Mouse (Mus musculus) testis, adult 2 months (tissue): Measurements from ENCODE around the gene Nox1. TPM values are rescaled to one million over a fixed set of nuclear protein-coding genes. Genes with fewer than 3 reads are reported as not detected.
"Not testable (repeated sequence)": the region's sequence is repeated elsewhere in the genome, so short reads cannot be mapped to it uniquely, and the experiment has no call there.

Source experiments
- H3K27ac ChIP-seq: fragments of 200-500 bp; 2 replicates; pipeline ENCODE4 v1.5.1; 2012; ENCODE audit warnings: low read depth, low read length; ENCODE audit not compliant: control insufficient read depth, insufficient read depth
- H3K27me3 ChIP-seq: fragments of 200-500 bp; 2 replicates; pipeline ENCODE4 v1.6.1; 2012; ENCODE audit warnings: mild to moderate bottlenecking, low read length, moderate library complexity; ENCODE audit not compliant: control insufficient read depth, insufficient read depth
- H3K36me3 ChIP-seq: fragments of 200-500 bp; 2 replicates; pipeline ENCODE4 v1.6.1; 2012; ENCODE audit warnings: mild to moderate bottlenecking, low read length; ENCODE audit not compliant: control insufficient read depth, insufficient read depth
- H3K4me1 ChIP-seq: fragments of 200-500 bp; 2 replicates; pipeline ENCODE4 v1.6.1; 2012; ENCODE audit warnings: low read length; ENCODE audit not compliant: control insufficient read depth, insufficient read depth
- H3K4me3 ChIP-seq: fragments of 200-500 bp; 2 replicates; pipeline ENCODE4 v1.5.1; 2012; ENCODE audit warnings: low read depth, mild to moderate bottlenecking, low read length, moderate library complexity, mixed read lengths; ENCODE audit not compliant: control insufficient read depth
- CTCF ChIP-seq: fragments of 200-500 bp; IDR thresholded peaks from 2 replicates; pipeline ENCODE4 v1.5.1; 2012; ENCODE audit warnings: low read depth, mild to moderate bottlenecking, inconsistent platforms, low read length, moderate library complexity; ENCODE audit not compliant: control insufficient read depth, insufficient read depth, insufficient replicate concordance
- POLR2A ChIP-seq: fragments of 200-500 bp; IDR thresholded peaks from 2 replicates; pipeline ENCODE4 v1.6.1; 2012; ENCODE audit warnings: low read depth, mild to moderate bottlenecking, inconsistent platforms, low read length, moderate library complexity; ENCODE audit not compliant: control insufficient read depth
- polyA plus RNA-seq: library from polyadenylated mRNA; depleted of rRNA; stranded (reverse); fragments of >200 nt; gene quantifications from 2 replicates; pipeline ENCODE4 v1.2.3, GENCODE M21; 2012

Nox1 gene
- polyA plus RNA-seq, 1 experiment: not detected

DNA sequence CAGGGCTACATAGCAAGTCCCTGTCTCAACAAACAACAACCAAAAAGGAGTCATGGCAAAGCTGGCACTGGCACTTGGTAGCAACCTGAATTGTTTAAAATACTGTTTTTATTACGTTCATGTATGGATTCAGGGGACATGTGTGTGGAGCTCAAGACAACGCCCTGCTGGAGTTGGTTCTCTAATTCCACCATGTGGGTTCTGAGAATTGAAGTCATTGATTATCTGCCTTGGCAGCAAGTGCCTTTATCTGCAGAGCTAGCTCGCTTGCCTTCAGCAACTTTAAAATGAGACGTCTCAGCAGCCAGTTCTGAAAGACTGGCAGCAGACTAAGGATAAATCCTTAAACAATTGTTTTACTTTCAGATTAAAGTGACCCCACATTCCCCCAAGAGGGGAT is 3.6 kb downstream of the Nox1 start:
- Histone ChIP-seq H3K36me3 (no peaks in the 10 kb centered on the region), H3K27me3 (no peaks in the 10 kb centered on the region), H3K4me3 (no peak overlapping the region), H3K27ac (no peak overlapping the region), H3K4me1 (no peaks in the 10 kb centered on the region)
- TF ChIP-seq POLR2A (no peak), CTCF (no peak)

DNA sequence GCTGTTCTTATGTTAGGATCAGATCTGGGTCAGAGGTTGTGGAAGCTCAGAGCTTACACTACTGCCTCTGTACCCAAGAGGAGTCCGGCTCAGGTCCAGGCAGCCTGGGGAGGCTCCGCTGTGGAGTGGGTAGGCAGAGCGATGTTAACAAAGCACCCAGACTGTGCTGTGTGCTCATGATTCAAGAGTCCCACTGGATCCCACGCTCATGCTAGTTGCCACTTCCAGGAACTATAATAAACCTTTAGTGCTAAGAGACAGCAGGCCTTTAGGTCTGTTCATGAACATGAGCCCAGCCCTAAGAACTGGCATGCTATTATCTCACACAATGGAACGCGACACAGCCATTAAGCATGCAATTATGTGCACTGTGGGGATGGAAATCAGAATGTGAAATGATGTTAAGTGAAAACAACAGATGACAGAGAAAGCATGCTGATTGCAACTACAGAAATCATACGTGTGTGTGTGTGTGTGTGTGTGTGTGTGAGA is 10.6 kb downstream of the Nox1 start:
- TF ChIP-seq POLR2A (no peak), CTCF (no peak)
- Histone ChIP-seq H3K27me3 (no peaks in the 10 kb centered on the region), H3K4me3 (no peak overlapping the region), H3K27ac (no peak overlapping the region), H3K4me1 (no peaks in the 10 kb centered on the region), H3K36me3 (no peaks in the 10 kb centered on the region)

DNA sequence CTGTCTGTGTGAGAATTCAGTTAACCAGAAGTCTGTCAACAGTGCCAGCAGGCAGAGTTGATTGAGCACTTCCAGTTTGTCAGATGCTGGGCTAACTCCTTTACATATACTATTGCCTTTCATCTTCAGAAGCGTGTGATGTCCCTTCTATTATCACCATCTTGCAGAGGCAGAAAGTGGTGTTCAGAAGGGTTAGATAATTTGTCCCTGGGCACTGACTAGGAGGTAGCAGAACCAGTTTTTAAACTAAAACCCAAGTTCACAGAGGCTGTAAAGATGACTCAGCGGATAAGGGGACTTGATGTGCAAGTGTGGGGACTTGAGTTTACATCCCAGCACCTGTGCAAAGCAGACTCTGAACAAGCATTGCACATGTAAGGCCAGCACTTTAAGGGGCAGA is 13.3 kb downstream of the Nox1 start:
- no peak for TF ChIP-seq CTCF
- TF ChIP-seq POLR2A: no peak
- Histone ChIP-seq H3K27ac (no peak overlapping the region), H3K36me3 (no peaks in the 10 kb centered on the region), H3K4me1 (no peaks in the 10 kb centered on the region), H3K27me3 (no peaks in the 10 kb centered on the region), H3K4me3 (no peak overlapping the region)

DNA sequence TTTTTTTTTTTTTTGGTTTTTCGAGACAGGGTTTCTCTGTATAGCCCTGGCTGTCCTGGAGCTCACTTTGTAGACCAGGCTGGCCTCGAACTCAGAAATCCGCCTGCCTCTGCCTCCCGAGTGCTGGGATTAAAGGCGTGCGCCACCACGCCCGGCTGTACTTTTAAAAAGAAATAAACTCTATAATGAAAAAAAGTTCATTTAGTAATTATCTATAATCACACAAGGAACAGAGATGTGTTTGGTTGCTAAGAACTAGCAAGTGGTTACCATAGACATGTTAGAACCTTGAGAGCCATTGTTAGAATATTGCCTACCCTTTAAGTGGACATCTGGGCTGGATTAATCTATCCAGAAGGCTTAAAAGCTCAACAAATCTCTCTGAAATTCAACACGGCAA is 34.6 kb downstream of the Nox1 start, which contains the start of gene Arl13a:
Arl13a (plus strand) TSS at position 301 of the 400 bp plus-strand sequence.
- H3K27me3 ChIP-seq: not testable (repeated sequence)
- peak within 1 kb of the TSS; percentile 13; the same call in 1 of the 2 replicates for H3K27ac ChIP-seq

DNA sequence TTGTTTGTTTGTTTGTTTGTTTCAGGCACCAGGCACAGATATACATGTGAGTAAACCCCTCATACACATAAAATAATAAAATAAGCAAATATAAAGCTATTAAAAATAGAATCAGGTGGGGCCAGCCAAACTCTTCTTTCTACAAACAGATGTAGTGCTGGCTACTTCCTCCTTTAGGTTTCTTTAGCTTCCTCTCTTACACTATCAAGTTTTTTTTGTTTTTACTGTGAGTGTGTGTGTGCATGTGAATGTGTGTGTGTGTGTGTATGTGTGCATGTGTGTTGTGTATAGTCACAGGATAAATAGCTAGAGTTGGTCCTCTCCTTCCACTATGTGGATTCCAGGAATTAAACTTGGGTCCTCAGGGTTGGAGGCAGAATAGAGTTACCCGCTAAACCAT is 47.1 kb downstream of the Nox1 start:
- TF ChIP-seq CTCF (no peak), POLR2A (no peak)
- no peaks in the 10 kb centered on the region for H3K36me3 ChIP-seq
- no peaks in the 10 kb centered on the region for H3K4me1 ChIP-seq
- H3K4me3 ChIP-seq: no peak overlapping the region
- H3K27me3 ChIP-seq: no peaks in the 10 kb centered on the region
- no peak overlapping the region for H3K27ac ChIP-seq

More for the DNA sequence above, 34.6 kb downstream of the Nox1 start, which contains the start of gene Arl13a:
- H3K36me3 ChIP-seq, H3K4me3 ChIP-seq, H3K4me1 ChIP-seq: not testable (repeated sequence)

DNA sequence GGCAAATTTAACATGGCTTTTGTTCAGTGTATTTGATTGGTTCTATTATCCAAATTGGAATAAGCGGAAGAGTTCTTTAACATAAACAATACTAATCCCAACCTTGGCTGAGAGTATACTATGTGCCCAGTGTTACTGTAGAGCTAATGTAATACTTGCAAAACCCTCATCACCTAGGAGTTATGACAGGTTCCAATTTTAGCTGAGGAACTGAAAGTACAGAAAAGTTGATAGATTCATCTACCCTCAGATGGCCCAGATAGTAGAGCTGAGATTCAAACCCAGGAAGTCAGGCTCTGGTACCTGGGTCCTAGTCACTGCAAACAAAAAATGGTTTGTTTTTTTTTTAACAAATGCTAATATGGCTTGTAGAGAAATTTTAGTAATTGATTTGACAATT is 51.2 kb downstream of the Nox1 start:
- no peaks in the 10 kb centered on the region for H3K36me3 ChIP-seq
- TF ChIP-seq POLR2A: no peak
- no peak for TF ChIP-seq CTCF
- no peak overlapping the region for H3K4me3 ChIP-seq
- H3K4me1 ChIP-seq: no peaks in the 10 kb centered on the region
- H3K27me3 ChIP-seq: no peaks in the 10 kb centered on the region
- no peak overlapping the region for H3K27ac ChIP-seq

DNA sequence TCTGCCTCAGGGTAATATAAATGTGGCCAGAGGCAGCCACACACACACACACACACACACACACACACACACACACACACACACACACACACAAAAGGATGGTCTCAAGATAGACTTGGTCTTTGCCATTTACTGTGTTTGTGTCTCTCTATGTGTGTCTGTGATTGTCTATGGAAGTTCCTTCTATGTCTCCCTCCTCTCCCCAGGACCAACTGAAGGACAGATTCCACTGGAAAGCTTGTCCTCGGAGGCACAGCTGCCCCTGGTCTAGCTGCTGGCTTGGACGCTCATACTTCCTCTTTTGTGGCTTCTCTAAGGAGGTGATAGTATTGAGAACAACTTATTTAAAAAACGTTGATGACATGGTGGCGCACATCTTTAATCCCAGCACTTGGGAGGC is 58.3 kb downstream of the Nox1 start:
- no peak overlapping the region for H3K27ac ChIP-seq
- no peak overlapping the region for H3K4me3 ChIP-seq
- H3K4me1 ChIP-seq: peaks cover 3% of the 10 kb centered on the region; the same call in 1 of the 2 replicates
- no peak for TF ChIP-seq POLR2A
- no peak for TF ChIP-seq CTCF
- H3K36me3 ChIP-seq: no peaks in the 10 kb centered on the region
- no peaks in the 10 kb centered on the region for H3K27me3 ChIP-seq

DNA sequence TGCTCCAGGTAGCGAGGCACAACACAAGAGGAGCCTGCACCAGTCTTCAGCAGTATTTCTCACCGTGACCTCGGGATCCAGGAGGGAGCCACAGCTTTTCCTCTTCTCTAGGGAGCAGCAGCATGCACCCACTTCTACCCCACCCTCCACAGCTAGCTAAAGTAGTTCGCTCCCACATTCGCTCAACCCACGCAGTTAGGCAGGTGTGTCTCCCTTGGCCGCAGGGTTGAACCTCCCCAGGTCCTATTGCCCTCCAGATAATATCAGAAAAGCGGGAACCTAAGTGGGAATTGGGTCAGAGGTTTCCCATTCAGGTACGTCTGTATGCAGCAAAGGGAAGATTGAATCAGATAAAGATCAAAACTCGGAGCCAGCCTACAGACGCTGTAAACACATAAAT is 58.9 kb downstream of the Nox1 start:
- Histone ChIP-seq H3K36me3 (no peaks in the 10 kb centered on the region), H3K27me3 (no peaks in the 10 kb centered on the region), H3K4me1 (peaks cover 3% of the 10 kb centered on the region; the same call in 1 of the 2 replicates), H3K27ac (no peak overlapping the region), H3K4me3 (peak overlapping the region; percentile 5)
- TF ChIP-seq CTCF: no peak
- TF ChIP-seq POLR2A: no peak
